Mouse (Mus musculus) layer of hippocampus, adult 9-10 months (tissue): ENCODE data around the gene Eif3c.

ENCODE experiments used
- DNase-seq: peaks from one replicate; pipeline ENCODE4 v3.0.0; 2022; ENCODE audit warnings: low spot score

The Eif3c gene

DNA sequence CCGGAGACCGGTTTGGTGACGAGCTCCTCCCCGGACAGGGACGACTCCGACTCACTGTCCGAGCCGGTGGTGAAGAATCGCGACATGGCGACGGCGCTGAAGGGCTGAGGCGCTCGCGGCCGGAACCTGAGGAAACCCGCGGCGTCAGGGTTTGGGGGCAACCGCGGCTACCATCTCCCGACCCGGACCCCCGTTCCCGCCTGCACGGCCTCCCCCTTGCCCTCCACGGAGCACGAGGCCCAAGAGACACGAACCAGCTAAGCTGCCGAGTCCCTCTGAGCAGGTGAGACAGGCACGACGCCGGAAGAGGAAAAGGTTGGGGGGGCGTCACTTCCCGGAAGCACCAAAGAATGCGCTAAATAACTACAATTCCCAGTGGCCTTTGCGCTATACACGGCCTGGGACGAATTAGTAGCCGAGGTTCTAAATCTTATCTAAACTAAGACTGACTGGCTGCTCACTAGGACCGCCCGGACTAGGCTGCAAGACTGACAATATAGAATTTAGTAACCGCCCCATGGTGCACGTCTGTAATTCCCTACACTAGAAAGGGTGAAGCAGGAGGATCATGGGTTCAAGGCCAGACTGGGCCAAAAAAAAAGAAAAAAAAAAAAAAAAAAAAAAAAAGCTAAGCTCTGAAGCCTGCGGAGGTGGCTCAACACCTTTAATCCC, at the start of gene Eif3c:
Eif3c (minus strand) TSS at position 318 of the 672 bp plus-strand sequence.
- peak; percentile 83 for DNase-seq

DNA sequence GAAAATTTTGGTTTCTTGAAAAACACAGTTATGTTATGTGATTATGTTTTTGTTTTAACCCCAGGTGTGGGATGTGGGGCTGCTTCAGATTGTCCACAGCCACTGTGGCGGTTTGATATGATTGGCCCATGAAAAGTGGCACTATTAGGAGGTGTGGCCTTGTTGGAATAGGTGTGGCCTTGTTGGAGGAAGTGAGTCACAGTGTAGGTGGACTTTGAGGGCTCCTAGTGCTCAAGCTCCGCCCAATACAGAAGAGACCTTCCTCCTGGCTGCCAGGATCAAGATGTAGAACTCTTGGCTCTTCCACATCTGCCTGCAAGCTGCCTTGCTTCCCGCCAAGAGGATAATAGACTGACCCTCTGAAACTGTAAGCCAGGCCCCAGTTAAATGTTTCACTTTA, 46.5 kb upstream of the Eif3c start:
- no peak for DNase-seq

DNA sequence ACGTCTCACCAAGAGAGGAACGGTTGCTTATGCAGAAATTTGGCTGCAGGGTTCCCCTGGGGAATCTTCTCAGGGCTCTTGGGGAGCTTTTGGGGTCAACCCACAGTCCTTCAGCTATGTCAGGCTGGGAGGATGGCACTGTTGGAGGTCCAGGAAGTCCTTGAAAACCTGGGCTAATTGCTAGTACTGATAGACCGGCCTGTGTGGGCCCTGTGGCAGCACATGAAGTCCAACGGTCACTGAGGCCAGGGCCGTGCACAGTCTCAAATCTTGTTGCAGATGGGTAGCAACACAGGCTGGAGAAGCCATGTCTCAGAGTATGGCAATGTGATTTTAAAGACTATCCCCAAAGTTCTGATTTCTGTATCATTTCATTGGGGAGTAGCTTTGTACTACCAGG, 41.6 kb upstream of the Eif3c start:
- no peak for DNase-seq

DNA sequence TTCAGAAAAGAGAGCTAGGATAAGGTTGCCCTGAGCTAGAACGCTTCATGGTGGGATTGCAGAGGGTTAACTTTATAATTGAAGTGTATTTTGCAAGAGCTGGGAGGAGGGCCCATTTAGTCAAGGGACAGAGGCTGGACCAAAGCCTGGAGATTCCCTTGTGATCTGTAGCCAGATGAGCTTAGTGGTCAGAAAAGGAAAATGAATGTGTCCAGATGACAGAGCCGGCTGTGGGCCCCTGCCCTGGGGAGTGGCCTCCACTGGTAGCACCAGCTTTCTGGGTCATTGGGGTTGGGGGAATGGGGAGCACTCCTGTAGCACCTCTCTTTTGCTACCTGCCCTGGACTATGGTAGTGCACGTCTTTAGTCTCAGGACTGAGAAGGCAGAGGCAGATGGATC, 40.9 kb upstream of the Eif3c start:
- DNase-seq = no peak

DNA sequence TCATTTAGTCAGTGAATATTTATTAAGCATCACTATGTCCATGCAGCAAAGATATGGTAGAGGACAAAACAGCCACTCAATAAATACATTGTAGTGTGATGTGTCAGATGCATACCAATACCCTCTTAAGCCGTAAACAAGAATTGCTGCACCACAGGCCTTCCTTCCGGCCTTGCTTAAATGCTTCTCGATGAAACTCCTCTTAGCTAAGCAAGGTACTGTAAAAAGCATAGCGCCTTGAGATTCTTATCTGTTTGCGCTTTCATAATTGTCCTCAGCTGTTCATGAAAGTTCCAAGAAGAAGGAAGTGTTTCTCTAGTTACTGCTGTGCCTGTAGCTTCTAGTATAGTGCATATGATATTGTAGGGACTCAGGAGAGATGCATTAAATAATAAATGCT, 40.4 kb upstream of the Eif3c start:
- DNase-seq = no peak

DNA sequence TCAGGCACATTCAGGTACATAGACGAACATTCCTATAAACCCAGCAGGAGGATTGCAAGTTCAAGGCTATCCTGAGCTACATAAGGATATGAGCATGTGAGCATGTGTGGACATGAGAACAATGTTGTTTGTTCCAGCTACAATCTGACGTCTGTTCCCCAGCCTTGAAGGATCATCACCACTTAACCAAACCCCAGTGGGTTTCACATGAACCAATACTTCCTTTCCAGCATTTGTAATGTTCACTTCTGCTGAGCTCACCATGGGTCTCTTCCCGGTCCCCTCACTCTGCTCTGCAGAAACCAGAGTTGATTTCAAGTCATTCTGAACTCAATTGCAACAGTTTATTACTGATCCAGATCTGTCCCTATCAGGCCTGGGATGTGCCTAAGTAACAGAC, 36.4 kb upstream of the Eif3c start:
- no peak for DNase-seq

DNA sequence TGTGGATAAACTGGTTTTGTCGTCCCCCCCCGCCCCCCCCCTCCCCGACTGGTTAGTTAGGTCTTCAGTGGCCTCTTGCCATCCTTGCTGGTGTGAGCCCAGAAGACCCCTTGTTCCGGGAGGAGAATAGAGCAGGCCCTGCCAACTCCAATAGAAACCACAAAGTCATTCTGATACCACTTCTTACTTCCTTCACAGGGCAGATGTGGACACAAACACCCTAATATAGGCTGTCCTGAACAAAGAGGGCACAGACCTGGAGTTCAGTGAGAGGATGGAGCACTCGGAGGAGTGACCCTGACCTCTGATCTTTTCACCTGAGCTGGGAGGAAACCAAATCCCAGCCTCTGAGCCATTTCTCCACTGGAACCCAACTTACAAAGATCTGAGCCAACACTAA, 35.7 kb upstream of the Eif3c start:
- DNase-seq = no peak

DNA sequence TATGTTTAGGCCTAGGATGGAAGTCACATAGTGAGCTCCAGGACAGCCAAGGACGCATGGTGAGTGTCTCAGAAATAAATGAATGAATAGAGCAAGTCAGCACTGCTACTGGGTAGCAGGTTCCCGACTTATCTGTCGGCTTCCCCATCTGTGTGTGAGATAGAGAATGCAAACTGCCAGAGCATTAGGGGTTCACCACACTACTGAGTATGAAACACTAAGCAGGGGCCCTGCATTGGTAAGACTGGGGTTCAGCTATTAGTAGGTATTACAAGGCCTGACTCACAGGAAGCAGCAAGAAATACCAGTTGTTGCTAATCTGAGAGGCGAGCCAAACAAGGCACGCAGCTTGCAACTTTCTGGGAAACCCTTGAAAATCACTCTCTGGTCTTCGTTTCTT, 32.7 kb upstream of the Eif3c start:
- no peak for DNase-seq

DNA sequence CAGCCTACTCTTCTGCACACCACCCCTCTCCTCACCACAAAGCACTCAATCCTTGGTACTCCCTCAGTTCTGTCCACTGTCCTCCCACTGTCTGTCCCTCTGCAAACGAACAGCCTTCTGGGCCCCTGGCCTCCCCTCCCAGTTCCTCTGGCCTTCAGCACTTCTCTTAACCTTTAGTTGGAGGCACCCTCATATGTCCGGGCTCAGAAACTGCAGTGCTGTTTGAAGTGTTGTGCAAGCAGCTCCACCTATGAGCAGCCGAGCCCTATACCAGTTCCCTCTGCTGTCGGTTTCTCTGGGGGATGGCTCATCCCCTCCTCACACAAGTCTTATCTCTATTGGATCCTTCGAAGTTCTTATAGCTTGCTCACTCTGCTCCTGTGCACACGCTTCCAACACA, 30.2 kb upstream of the Eif3c start:
- DNase-seq = no peak

DNA sequence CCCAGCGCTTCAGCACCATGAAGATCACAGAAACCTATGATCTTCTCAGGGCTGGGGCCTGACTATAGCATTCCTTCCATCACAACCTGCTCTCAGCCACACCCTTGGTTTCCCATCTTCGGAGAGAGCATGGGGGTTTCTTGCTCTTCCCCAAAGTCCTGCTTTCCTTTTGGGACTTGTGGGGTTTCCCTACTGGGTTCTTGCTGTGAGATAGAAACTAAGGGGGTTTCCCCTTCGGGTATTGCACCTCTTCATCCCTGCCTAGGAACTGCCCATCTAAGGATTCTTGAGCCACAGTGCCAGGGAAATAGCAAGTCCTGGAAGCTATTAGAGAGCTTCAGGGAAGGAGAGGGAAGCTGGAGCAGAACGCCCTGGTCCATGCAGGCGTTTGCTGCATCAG, 29.7 kb upstream of the Eif3c start:
- no peak for DNase-seq

DNA sequence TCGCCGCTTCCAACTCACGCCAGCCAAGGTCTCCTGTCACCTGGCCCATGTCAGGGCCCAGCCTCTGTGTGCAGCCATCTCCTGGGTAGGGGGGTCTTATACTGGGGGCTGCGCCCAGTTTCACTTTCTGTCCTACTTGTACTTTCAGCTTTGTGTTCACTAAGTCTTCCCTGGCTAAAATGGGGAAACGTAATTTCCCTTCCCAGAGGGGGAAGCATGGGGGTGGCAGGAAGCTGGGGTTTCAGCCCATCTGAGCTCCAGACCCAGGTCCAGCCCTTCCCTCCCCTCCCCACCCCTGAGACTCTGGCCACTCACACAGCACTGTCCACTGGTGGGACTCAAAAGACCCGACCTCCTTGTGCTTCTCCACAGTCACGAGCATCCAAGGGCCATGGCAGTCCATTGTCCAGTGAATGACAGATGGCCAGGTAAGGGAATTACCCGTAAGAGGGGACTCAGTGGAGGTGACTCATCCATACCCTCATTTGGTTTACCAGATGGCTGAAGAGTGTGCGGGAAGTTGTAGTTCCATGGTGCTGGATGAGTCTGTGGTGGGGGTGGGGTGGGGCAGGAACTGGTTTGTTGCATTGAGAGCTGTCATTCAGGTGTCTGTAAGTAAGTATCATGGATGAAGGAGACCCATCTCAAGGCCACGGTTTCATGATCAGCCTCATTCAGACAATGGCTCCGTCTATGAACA, 28.8 kb upstream of the Eif3c start, which contains the start of gene Il27:
Il27 (minus strand) TSS at position 80 of the 700 bp plus-strand sequence.
- no peak for DNase-seq

DNA sequence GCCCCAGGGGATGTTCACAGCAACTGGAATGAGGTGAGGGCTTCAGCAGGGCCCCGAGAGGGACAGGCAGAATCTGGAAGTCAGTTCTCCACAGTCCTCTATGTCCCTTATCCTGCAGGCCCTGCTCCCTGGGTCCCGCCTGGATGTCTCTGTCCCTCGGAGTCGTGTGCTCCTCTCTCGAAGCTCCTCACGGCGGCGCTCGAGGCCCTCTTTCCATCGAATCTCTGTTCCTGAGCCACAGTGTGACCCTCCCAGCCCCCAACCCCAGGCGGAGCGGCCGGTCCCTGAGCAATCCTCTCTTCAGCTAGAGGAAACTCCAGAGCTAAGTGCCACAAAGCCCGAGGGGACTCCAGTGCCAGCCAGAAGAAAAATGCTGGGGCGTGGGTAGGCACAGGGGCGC, 21.6 kb upstream of the Eif3c start:
- DNase-seq = no peak

DNA sequence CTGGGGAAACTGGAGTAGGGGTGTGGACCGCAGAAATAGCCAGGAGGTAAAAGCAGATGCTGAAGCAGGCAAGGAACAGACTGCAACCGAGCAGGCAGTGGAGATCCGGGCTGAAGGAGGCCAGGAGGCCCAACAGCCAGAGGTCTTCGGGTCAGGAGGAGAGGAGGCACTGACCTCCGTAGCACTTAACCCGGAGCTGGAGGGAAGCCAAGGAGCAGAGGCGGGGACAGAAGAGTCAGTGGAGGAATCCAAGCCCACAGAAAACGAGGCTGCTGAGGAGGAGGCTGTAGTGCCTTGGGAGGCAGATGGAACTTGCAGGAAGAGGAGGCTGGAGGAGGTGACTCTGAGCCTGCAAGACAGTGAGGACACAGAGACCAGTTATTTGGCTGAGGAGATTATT, 20.6 kb upstream of the Eif3c start:
- DNase-seq = no peak

DNA sequence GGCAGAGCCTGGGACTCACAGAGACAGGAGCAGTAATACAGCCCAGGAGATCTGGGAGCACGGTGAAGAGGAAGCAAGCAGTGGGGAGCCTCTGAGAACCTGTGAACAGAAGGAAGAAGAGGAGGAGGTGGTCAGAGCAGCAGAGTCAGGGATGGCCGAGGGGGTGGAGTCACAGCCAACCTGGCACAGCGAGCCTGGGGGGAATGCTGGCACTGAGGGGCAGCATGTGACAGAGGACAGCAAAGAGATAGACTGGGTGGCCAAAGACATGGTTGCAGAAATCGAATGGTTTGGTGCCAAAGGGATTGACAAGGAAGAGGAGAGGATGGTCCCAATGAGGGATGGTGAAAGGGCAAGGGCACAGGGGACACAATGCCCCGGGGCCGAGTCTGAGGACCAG, 19.5 kb upstream of the Eif3c start, which contains the start of gene Cln3:
Cln3 (minus strand) TSS at position 101 of the 400 bp plus-strand sequence.
- DNase-seq = no peak

DNA sequence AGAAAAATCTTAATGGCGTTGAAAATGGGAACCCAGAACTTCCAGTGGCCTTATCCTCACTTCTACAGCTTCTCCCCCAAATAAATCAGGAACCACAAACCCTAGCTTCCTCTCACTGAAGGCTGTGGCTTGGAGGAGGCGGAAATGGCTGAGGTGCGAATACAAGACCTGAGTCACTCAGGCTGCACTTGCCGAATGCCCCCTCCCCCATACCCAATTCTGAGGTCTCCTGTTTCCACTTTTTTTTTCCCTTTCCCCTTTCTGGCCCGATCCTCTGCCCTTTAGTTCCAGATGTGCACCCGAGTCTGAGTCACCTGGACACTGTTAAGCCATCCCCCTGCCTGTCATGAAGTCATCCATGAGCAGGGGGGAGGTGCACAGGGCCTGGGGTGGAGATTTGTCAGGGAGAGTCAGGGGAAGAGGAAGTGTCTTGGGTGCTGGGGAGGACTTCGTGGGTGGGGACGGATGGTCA, 18.3 kb upstream of the Eif3c start, which contains the start of gene Apobr:
Apobr (plus strand) TSS at position 437 of the 472 bp plus-strand sequence.
- DNase-seq = no peak

DNA sequence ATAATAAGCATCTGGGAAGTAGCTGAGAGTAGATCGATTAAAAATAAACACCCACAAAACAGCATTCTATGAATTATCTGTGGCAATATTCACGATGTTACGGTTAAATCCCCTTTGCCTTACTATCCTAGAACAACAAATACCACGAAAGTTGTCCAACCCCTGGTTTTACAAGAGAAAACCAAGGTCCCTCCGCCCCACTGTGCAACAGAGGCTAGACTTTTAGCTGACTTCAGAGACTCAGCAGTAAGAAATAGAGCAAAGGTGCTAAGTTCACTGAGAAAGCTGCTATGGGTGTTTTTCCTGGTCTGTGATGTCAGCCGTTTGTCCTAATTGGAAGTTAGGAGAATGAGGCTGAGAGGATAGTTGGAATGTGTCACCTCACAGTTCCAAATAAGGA, 17.6 kb upstream of the Eif3c start:
- DNase-seq = no peak

DNA sequence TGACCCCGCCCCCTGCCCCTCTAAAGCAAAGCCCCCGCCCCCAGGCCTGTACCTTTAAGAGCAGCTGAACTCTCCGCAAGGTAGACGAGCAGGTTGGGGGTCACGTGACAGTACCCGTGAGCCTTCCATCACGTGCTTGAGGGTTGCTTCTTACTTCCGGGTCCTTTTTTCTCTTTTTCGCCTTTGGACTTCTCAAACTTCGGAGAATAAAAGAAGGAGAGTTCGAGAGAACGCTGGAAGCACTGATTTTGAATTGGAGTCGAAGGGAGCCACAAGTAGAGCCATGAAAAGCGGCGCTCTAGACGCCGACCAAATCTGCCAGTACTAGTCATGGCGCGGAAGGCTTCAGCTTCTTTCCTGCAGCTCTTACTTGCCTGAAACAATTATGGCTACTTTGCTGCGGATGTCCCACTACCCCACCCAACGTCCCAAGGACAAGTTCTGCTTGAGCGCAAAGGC, 17.1 kb upstream of the Eif3c start:
- DNase-seq = peak; percentile 80

DNA sequence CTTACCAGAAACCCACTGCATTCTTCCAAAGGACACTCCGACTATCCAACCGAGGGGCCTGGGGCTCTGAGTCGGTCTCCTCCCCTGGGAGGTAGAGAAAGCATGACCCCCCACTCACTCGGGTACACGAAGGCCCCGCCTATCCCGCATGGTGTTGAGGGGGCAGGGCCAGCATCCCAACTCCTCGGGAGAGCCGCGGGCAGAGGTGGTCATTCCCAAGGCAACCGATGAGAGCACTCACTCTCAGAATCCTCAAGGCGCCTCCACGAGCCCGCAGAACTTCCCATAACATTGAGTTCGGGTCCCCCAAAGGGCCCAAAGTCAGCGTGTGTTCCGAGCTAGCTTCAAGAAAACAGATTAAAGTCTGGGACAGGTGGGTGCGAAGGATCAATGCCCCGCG, 16.5 kb upstream of the Eif3c start:
- no peak for DNase-seq

DNA sequence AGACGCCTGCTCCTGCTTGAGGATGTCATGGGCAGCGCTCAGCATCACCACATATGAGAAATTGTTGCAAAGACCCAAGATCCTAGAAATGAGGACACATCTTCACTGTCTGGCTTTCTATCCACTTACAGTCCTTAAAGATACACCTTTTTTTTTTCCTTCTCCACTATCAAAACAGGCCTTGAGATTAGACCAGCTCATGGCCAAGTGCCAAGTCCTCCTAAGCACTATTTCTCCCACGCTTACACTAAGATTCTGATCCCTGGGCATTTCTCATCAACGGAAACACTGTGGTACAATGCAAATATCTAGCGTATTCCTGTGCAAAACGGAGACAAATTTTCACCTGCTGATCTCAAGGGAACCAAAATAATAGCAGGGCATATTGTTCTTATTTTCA, 15.4 kb upstream of the Eif3c start:
- DNase-seq = no peak

DNA sequence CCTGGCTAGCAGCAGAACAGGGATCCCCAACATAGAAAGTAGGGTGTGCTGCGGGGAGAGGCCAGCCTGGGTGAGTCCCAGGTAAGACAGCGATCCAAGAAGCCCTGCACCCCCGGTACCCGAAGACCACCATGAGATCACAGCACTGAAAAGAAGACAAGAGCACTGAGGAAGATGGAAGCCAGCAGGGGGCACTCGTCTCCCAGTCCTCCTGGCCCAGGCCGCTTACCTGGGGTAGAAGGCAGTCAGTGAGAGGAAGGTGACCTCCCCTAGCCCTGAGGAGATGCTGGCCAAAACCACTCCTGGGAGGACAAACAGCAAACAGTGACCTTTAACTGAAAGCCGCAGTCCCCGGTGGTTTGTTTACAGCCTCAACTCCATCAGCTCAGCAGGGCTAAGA, 13.0 kb upstream of the Eif3c start:
- DNase-seq = no peak

DNA sequence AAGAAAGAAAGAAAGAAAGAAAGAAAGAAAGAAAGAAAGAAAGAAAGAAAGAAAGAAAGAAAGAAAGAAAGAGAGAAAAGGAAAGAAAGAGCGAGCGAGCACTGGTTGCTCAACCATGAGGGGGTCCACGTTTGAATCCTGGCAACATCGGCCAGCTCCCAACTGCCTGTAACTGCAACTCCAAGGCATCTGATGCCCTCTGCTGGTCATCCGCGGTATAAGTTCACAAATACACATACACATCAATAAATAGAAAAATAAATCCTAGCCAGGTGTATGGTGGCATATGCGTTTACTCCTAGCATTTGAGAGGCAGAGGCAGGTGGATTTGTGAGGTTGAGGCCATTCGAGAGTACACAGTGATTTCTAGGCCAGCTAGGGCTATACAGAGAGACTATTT, 10.7 kb upstream of the Eif3c start:
- DNase-seq = no peak

DNA sequence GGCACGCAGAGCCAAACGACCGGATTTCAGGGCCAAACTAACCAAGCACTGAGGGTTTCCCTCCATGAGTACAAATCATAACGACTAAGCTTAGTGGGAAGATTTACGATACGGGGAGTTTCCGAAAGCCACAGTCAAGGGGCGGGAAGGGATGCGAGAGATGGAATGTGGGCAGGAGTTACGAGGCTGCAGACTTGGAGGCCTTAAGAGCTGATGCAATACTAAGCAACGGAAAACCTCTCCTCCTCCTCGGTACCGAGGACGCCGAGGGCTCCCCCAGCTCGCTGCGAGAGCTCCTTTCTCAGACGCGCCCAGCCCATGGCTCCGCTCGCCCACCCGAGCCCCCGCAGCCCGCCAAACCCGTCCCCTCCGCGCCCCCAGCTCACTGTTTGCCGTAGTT, 518 bp downstream of the Eif3c start:
- no peak for DNase-seq

DNA sequence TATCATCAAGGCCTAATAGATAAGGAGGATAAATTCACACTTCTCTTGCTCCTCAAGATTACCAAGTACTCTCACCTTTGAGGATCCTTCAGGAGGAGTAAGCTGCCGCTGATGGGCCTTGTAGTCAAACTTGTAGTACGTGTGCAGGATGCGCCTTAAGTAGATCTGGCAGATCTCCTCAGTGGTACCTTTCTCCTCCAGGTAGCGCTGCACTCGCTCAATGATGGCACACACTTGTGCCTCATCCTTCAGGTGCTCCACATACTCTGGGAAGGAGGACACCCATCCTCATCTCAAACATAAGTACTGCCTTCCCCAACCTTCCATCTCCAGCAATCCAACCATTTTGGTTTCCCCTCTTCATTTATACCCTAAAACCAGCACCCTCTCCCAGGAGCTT, 9.6 kb downstream of the Eif3c start:
- no peak for DNase-seq

DNA sequence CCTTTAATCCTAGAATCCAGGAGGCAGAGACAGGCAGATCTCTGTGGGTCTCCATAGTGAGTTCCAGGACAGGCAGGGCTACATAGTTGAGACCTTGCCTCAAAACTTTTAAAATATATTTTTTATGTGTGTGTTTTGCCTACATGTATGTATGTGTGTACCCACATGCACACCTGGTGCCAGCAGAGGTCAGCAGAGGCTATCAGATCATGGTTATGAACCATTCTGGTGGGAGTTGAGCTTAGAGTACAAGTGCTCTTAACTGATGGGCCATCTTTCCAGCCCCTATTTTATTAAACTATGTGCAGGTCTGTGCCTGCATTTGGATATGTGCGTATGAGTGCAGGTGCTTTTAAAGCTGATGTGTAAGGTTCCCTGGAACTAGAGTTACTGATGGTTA, 11.4 kb downstream of the Eif3c start:
- DNase-seq = no peak
